Mouse (Mus musculus): ENCODE data around the gene Prpf38a. TPM values are rescaled to one million over a fixed set of nuclear protein-coding genes. Genes with fewer than 3 reads are reported as not detected.

The Prpf38a gene
- 2.5 and 3.4 TPM in 2 replicates for polyA plus RNA-seq (2012; ENCODE audit: low replicate concordance)

DNA sequence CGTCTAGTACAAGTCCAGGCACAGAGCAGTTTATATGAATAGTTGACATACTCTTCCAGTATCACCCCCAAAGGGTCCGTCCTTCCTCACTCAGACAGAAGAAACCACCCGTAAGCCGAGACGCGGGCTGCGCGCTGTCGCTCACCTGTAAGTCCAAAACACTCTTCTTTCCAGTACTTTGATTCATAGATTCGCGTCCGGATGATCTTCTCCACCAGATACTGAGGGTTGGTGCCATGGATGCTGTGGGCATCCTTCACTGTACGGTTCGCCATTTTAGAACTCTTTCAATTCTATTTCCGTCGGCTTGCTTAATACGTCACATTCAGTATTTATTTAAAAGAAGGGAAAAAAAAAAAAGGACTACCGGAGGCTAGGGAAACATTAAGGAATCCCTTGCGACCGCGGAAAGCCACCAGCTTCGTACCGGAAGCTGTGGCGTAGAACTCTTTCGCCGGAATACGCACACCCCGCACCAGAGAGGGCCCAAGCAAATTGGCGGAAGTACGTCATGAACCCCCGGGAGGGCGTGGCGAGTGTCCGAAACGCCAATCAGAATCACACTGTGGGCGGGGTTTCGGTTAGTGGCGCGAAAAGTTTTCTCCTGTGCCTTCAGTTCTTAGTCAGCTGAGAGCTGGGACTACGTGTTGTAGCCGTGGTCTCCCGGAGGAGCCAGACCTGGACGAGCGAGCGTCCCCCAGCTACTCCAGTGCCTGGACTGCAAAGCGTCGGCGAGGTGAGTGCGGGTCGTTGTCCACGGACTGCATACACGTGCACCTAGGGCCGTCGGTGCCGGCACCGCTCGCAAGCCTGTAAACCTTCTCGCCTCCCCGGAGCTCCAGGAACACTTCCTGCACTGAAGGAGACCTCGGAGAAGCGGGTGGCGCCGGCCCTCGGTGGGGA, at the start of gene Prpf38a, which contains the start of gene Orc1:
TSS of gene Prpf38a (minus strand) at position 497 of the 903 bp plus-strand sequence.
TSS of gene Orc1 (plus strand) at position 584 of the 903 bp plus-strand sequence.

DNA sequence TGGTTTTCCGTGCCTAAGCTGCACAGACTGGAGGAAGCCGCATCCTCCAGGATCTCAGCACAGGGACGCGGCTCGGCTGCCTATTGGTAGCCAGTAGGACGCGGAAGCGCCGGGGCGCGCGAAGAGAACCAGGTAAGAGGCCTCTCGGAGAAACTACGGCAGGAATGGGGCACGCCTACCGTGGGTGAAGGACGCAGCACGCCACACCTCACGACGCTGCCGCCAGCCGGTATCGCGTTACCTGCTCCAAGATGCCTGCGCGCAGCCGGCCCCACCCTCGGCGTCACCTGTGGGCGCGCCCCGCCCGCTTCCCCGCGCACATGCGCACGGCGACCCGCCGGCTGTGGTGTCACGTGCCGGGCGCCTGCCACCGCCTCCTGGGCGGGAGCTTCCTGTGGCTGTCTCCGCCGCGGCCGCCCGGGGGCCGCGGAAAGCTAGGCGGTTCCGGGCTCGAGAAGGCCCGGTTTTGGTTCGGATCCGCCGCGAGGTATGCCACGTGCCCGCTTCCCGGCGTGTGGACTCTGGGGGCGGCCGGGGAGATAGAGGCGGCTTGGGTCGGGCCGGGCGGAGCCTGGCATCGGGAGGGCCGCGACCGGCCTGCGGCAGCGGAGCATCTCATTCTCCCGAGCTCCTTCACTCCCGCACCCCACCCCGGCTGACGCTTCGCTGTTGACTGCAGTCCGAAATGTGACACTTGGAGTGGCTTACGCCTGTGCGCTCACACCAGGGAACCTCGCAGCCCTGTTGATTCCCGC, 40.6 kb upstream of the Prpf38a start, which contains the start of gene Cc2d1b:
TSS of gene Cc2d1b (plus strand) at position 354 of the 755 bp plus-strand sequence.

Other genes starting within 250 kb of the Prpf38a start
- not detected in 2 replicates for gene Shisal2a, start 196.0 kb downstream of the Prpf38a start, polyA plus RNA-seq (2012; ENCODE audit: low replicate concordance)
- 0.36 and 1.9 TPM in 2 replicates for gene Gpx7, start 172.4 kb downstream of the Prpf38a start, polyA plus RNA-seq (2012; ENCODE audit: low replicate concordance)
- 15.1 and 30.2 TPM in 2 replicates for gene Tut4, start 119.9 kb downstream of the Prpf38a start, polyA plus RNA-seq (2012; ENCODE audit: low replicate concordance)
- 8.3 and 29.3 TPM in 2 replicates for gene Orc1, start 87 bp upstream of the Prpf38a start, polyA plus RNA-seq (2012; ENCODE audit: low replicate concordance)
- gene Cc2d1b, start 40.6 kb upstream of the Prpf38a start, polyA plus RNA-seq (2012; ENCODE audit: low replicate concordance) = 45.8 and 47.7 TPM in 2 replicates
- not detected in 2 replicates for gene 3110021N24Rik, start 140.3 kb upstream of the Prpf38a start, polyA plus RNA-seq (2012; ENCODE audit: low replicate concordance)
- gene Zfyve9, start 201.5 kb upstream of the Prpf38a start, polyA plus RNA-seq (2012; ENCODE audit: low replicate concordance) = 0.11 and 0.33 TPM in 2 replicates